Mouse (Mus musculus) cerebellum, postnatal 25 days (tissue): ENCODE data around the gene Rpl29.

Experiments used
- DNase-seq, 2 experiments: peaks; one replicate each; pipeline ENCODE4 v3.0.0; 2021; ENCODE audit warnings: mixed read lengths in 2 of 2

Rpl29 gene

DNA sequence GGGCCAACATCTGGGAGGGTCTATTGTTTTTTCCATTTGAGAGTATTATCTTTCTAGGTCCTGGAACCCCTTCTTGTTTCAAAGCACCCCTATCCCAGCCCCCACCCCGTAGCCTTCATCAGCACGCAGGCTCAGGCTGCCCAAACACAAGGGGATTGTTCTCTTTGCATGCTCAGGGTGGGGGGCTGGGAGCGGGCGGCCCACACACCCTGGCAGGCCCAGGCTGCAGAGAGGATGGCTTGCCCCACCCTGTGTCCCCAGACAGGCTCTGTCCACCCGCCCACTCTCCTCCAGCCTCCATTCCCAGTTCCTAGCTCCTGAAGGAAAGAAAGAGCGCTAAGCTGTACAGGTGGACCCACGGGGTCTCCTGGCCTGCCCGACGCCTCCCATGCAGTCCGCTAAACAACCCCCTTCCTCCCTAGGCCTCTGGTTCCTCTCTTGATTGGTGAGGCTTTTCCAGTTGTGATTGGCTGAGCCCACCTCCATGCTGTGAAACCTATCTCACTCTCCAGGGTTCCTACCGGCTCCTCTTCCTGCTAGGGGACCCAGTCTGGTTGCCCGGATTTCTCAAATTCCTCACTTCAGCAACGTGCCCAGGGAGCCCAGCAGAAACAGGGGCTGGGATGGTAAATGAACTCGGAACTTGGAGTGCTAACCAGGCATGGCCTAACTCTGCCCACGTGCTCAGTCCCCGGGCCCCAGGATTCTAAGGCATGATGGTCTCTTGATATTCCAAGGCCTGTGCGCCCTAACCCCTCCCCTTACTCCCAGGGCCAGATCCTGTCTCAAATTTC, 25.8 kb downstream of the Rpl29 start:
- peak; percentile 41 to 49 for DNase-seq

DNA sequence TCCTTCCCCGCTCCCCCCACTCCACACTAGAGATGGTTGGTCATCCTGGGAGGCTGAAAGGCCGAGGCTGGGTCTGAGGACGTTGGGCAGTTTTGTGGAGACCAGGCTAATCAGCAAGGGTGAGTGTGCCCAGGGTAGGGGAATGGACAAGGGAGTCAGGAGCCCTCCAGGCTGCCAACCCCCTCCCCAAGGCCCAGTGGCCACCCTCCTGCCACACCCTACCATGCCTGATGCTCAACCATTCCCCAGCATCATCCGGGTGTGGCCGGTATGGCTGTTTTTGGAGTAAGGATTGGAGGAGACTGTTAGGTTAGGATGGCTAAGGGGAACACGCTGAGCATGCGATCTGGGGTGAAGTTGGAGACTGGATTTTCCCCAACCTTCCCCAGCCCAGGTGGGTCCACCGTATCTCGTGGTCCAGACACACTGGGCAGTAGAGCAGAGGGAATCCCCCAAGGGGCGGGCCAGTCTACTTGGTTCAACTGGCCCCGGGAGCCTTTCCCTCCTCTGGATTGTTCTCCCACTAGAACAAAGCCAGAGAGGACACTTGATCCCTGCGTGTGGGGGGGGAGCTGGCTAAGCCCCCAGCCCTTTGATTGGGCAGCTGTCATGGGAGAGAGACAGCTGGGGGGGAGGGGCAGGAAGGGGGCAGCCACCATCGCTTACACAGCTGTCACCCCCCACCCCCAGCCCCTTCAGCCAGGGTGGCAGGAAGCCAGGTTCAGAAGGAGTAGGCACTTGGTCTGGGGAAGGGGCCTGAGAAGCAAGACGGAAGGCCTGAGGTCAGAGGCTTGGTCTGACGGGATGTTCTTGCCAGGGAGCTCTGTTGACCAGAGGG, 27.3 kb downstream of the Rpl29 start:
- peak; percentile 38 to 61 for DNase-seq

DNA sequence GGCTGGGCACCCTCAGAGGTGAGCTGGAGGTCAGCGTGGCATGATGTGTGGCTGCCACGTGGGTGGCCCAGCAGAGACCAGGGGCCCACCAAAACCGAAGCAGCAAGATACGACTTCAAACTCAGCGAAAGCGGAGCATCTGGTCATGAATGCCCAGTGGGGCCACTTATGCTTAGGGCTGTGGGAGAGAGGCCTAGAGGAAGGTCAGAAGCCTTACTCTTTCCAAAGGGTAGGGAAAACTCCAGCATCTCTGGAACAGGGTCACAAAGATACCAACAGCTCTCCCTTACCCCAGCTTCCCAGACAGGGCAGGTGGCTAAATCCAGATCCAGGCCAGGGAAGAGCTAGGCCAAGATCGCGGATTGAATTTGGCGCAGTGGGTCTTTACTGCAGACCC, 27.9 kb downstream of the Rpl29 start:
- peak in 1 of 2 experiments; percentile 37 for DNase-seq

DNA sequence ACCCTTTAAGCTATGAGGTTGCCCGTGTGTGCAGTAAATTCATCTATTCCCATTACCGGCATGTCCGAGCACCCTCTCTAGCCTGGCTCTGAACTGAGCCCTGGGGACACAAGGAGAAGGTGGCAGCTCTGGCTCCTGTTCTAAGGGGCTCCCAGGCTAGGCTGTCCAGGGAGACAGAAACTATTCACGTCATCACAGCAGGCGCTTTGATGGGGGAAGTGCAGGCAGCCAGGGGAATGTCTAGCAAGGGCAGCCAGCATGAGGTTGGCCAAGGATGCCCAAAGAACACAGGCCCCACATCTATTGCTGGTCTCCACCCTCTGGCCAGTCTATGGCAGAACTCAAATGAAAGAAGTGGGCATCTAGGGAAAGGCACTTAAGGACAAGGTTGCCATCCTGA, 28.7 kb downstream of the Rpl29 start:
- DNase-seq, result peak; percentile 48 to 51

DNA sequence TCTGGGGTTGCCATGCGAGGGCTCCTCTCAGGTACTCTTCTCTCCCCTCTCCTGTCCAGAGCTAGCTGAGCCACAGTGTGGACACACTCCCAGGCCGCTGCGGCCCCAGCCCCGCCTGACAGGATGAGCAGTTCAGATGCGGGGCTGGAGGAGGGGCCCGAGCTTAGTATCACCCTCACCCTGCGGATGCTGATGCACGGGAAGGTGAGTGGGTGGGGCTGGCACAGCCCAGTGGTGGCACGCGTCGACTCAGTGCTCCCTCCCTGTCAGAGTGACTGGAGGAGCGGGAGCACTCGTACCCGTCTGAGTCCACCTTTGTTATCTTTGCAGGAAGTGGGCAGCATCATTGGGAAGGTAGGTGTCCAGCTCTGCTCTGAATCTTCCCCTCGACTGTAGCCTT, 30.7 kb downstream of the Rpl29 start:
- peak in 1 of 2 experiments; percentile 68 for DNase-seq

DNA sequence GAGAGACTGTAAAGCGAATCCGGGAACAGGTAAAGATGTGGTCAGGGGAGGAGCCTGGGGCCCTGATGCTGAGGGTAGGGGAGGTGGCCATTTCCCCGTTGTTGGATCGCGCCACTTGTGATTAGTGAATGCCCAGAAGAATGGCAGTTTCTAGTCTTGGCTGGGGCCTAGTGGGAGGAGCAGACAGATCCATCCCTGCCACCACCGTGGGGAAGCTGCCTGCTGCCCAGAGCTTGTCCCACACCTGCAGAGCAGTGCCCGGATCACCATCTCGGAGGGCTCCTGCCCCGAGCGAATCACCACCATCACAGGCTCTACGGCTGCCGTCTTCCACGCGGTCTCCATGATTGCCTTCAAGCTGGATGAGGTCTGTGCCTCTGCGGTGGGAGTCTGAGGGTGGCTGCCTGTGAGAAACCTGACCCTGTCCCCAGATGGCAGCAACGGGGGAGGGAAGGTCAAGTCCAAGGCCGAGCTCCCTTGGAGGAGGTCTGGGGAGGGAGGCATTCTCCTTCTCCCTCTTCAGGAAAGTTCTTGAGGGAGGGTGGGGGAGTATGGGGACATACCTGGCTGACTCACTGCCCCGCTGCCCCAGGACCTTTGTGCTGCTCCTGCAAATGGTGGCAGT, 31.3 kb downstream of the Rpl29 start:
- peak; percentile 85 to 87 for DNase-seq

DNA sequence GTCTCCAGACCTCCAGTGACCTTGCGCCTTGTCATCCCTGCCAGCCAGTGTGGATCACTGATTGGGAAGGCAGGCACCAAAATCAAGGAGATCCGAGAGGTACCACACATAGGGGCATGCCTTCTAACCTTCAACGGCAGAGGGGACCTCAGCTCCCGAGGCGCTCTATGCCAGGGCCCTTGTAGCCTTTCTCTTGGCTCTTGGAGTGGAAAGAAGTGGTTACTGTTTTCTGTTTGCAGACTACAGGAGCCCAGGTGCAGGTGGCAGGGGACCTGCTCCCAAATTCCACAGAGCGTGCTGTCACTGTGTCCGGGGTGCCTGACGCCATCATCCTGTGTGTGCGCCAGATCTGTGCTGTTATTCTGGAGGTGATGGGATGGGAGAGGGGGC, 31.8 kb downstream of the Rpl29 start:
- peak; percentile 51 to 57 for DNase-seq

DNA sequence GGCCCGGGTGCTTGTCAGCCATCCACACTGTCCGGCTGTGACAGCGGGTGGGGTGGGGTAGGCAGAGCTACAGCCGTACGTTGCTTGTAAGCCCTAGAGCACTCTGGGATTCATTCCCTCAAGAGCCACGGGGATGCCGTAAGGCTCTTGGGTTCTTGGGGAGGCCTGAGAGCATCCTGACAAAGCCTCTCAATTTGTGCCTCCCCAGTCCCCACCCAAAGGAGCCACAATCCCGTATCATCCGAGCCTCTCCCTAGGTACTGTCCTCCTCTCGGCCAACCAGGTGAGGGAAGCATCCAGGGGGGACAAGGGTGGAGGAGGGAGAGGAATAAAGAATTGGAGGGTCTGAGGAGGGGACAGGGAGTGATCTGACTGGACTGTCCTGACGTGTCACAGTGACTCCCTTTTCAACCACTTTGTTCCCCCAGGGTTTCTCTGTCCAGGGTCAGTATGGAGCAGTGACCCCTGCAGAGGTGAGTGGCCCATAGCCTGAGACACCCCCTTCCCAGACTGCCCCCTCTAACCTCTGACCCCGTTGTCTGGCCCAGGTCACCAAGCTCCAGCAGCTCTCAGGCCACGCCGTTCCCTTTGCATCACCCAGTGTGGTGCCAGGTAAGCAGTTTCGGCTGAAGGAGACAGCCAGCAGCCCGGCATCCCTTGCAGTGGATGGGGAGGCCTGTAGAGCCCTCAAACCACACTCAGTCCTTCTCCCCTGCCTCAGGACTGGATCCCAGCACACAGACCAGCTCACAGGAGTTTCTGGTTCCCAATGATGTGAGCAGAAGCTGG, 32.6 kb downstream of the Rpl29 start:
- DNase-seq, result peak; percentile 65 to 69

DNA sequence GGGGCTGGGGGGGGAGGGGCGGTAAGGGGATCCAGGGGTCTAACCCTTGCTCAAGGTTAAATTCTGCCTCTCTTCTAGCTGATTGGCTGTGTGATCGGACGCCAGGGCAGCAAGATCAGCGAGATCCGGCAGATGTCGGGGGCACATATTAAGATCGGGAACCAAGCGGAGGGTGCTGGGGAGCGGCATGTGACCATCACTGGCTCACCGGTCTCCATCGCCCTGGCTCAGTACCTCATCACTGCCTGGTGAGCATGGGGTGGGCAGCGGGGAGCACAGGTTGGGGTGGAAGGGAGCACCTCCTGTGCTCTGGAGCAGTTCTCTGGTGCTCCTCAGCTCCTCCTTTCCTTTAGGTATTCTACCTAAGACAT, 33.2 kb downstream of the Rpl29 start:
- peak; percentile 57 to 62 for DNase-seq

DNA sequence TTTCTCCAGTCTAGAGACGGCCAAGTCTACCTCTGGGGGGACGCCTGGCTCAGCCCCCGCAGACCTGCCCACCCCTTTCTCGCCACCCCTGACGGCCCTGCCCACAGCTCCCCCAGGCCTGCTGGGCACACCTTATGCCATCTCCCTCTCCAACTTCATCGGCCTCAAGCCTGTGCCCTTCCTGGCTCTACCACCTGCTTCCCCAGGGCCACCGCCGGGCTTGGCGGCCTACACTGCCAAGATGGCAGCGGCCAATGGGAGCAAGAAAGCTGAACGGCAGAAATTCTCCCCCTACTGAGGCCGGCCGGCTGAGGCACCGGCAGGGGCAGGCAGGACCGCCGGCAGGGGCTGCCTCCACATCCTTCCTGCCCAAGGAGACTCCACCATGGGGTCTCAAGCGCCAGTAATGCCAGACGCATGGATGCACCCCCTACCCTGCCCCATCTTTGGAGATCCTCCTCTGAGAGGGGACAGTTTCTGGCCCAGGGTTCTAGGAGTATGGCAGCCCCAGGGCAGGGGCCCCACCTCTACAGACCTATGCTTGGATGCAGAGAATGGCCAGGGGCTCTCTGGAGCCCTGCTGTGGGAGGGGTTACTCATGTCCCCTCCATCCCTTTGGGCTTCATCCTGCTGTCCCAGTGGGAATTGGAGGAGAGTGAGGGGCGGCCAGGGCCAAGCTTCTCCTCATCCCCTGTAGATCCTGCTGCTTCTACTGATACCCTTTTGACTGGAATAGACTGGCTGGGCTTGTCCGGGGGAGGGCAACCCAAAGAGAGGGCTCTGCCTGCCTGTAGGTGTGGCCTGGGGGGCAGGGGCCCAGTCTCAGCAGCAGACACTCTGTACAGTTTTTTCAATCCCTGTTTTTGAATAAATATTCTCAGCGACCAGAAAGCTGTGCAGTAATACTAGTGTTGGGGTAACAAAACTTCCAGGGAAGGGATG, 34.1 kb downstream of the Rpl29 start:
- peak; percentile 92 to 93 for DNase-seq

DNA sequence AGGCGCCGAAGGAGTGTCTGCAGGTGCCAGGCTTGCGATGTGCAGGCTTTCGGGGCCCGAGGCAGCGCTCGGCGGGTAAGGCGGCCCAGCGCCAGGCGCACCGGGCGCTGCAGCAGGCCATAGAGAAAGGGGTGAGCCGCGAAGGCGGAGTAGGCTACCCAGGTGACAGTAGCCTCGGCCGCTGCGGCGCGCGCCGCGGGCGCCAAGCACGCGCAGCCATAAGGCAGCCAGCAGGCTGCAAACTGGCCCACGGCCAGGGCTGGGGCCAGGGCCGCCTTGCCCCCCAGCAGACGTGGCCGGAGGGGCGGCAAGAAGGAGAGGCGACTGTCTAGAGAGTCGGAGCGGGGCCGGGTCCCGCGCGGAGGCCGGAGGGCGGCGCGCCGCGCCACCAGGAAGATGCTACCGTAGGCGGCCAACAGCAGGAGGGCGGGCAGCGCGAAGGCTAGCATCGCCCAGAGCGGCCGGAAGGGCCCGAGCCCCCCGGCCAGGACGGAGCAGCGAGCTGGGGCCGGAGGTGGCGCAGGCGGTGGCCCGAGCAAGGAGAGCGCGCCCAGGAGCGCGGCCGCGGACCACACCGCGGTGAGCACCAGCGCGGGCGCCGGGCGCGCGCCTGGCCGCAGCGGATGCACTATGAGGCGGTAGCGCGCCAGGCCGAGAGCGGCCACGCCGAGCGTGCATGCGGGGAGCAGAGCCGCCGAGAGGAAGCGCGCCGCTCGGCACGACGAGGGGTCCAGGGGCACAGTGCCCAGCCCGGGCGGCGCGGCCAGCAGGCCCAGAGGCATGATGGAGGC, 35.7 kb downstream of the Rpl29 start:
- peak; percentile 94 to 95 for DNase-seq

DNA sequence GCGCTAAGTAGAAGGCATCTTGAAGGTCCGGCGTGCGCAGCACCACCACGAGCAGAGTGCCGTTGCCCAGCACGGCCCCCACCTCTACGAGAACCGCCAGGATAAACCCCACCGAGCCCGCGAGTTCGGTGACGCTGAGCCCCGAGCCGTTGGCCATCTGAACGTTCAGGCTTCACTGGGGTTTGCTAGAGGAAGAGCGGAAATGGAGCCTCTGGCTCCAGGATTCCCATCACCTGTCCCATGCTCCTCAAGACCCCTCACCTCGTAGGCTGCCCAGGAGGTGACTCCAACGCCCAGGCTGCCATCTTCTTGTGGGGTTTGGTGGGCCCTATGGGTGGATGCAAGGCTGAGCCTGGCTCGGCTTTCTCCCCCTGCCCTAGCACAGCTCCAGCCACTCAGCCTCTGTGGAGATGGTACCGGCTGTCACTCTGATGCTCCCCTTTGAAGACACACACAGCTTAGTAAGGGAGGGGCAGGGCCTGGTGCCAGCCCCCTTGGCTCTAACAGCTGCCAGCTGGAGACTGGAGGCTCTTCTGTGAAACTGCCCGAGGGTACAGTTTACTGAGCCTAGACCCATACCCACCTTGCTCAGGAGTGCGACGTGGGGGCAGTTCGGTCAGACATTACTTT, 36.4 kb downstream of the Rpl29 start, which contains the start of gene Gpr62:
Gene Gpr62 (minus strand): TSS at position 368 of the 630 bp plus-strand sequence.
- peak; percentile 86 to 90 for DNase-seq

DNA sequence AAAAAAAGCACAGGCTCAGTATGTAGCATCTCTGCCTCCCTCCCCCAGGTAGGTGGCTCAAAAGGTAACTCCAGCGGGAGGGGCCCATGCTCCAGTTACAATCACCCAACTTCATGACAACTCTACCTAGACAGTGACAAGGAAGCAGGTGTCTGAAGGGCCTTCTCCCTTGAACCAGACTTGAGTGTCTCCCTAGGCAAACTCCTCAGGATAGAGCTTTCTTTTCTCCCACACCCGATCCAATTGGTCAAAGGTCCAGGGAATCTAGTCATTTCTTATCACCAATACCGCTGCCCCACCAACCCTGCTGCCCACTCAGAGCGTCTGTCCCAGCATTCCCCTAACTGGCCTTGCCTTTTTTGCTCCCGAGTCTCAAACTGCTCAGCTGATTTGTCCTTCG, 37.5 kb downstream of the Rpl29 start:
- peak in 1 of 2 experiments; percentile 15 for DNase-seq

DNA sequence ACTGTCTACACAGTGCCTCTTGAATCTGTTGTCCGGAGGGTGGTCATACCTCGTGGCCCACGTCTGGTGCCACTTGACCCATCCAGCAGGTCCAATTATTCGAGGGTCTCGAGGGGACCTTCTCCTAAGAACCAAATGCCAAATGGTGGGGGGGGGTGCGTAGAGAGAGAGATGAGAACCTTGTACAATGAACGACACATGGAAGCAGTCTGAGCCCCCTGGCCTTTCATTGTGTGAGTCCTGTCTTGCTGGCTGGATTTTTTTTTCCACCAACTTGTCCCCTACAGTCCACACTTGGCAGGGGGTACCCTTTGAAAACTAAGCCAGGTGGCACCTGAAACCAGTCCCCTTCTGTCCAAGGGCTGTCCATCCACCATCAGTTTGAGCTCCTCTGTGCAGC, 38.5 kb downstream of the Rpl29 start:
- peak; percentile 27 to 30 for DNase-seq

DNA sequence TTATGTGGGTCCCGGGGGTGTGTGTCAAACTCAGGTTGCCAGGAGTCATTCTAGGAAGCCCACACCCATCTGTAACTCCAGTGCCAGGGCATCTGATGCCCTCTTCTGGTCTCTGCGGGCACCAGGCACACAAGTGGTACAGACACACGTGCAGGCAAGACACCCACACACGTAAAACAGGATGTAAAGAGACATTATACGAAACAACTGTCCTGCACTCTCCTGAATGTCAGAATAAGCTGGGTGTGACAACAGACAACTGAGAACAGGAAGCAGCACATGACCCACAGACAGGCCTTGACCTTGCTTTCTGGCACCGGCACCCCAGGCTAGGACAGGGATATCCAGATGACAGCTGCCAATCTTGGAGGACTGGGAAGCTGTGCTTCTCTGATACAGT, 40.1 kb downstream of the Rpl29 start:
- peak in 1 of 2 experiments; percentile 29 for DNase-seq

DNA sequence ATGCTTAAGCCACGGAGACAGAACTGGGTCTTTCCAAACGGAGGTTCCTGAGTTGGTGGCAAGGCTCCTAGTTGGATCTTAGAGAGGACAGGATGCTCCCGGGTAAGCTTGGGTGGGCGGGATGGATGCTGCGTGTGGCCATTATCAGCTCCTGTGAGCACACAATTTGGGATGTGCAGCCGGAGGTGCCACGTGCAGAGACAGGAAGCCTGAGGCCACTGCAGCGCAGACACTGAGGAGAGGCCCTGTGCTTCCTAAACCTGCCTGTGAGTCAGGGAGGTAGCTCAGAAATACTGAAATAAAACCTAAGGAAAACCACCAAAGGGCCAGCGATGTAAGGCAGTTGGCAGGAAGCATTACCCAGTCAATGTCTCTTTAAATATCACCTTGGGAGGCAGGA, 40.5 kb downstream of the Rpl29 start:
- DNase-seq, result peak in 1 of 2 experiments; percentile 14

DNA sequence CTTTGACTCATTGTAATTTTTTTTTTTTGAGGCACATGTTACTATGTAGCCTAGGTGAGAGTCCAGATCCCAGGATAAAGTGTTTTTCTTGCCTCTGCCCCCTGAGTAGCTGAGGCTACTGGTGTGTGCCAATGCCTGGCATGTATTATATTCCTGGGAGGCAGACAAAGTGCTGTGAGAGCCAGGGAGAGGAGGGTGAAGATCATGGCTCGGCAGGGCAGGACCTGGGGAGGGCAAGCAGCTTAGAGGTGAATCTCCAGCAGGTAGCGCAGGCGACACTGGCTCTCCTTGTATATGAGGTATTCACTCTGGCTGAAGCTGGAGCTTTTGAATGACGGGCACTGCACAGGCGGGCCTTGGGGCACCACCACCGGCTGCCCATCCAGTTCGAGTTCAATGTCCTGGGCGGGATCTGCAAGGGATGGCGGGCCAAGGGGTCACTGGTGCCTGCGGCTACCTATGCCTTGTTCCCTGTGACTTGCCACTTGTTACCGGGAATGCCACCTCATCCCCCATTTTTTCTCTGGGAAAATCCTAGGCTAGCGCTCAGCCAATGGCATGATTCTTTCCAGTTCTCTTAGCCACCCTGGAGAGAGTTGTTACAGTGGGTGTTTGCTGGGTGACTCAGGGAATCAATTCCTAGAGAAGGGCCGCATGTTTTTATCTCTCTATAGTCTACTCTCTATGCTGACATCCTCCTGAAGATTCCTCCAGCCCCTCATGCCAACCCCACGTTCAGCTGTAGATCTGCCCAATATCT, 41.9 kb downstream of the Rpl29 start:
- DNase-seq, result peak; percentile 9 to 14

DNA sequence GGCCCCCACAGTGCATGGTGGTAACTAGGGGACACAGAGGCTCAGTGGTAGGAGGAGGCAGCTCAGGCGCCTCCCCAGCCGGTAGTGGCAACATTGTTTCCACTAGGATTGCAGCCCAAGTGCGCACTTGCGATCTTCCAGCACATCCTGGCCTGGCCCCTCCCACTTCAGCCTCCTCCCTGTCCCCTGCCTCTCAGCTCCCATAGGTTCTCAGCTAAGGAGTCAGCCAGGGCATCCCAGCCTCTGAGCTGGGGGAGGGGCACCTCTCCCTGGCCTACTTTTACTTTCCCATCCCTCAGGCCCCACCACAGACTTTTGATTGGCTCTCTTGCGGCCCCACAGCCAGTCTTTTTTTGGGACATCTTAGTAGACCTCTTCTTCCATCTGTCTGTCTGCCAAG, 42.6 kb downstream of the Rpl29 start:
- peak in 1 of 2 experiments; percentile 59 for DNase-seq

DNA sequence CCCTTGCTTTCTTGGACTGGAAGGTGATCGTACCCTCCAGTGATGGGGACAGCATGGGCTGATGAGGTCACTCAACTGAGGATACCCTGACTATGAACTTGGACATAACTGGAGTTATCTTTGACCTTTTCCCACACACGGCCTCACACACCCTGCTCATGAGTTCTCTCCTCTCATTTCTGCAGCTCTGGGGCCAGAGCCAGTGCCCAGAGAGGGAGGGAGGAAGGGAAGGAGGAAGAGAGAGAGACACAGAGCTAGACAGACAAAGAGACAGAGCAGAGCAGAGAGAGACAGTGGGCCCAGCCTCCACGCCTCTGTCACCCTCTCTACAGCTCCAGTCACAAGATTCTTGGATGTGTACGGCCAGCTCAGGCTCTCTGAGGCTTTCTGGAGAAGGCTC, 43.1 kb downstream of the Rpl29 start:
- DNase-seq, result peak; percentile 23 to 27
